Mouse (Mus musculus): ENCODE data around the gene Vmn1r91.
"Not testable (repeated sequence)": the region's sequence is repeated elsewhere in the genome, so short reads cannot be mapped to it uniquely, and the experiment has no call there.

- not testable (repeated sequence) for TF ChIP-seq CTCF (IDR thresholded peaks at IDR 0.05; ENCODE audit: control insufficient read depth, insufficient read depth, insufficient replicate concordance, low read depth, low read length); POLR2A (IDR thresholded peaks at IDR 0.05; ENCODE audit: control insufficient read depth, low read depth, low read length)
These were observed 21.4 kb upstream of the Vmn1r91 start for GRCm38 (mm10) chr7:20078118-20078517.

Measured in testis, adult 2 months (tissue).